In the genomic region with DNA sequence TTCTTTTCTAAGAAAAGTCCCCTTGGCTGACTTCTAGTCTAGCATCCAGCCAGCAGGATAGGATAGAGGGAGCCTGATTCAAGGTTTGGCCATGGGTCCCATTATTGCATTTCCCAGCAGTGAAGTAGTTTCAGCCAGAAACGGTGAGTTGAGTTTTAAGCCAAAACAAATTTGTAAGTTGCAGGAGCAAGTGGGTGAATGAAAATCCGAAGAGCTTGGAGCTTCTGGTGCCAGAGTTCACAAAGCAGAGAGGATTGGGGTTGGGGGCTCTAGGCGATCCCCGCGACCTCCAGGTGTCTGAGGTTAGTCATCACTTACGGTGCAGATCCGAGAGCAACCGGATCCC, we compare ENCODE assay signal across 10 mouse cellular contexts. TPM values are rescaled to one million over a fixed set of nuclear protein-coding genes. Genes with fewer than 3 reads are reported as not detected.
DNase-seq lines count a peak whose midpoint lies in the region; ATAC-seq and TF ChIP-seq lines count a peak whose summit lies in the region.
"Had no signal": no experiment of that assay in that cellular context is flagged by ENCODE, and none has a peak within 500 bp of the region (broad histone marks: within the 10 kb centered on the region; RNA-seq: fewer than 3 reads in every experiment).

No protein-coding gene starts in this region.

- peak overlapping the region; percentile 57 for H3K4me3 ChIP-seq in lung, embryonic 16.5 days (ENCODE audit: low read length)
- H3K4me3 ChIP-seq in lung, adult 2 months (replicated peaks; ENCODE audit: extremely low read depth, low read depth, low read length), result no peak overlapping the region
- peak overlapping the region; percentile 54 for H3K4me3 ChIP-seq in limb, embryonic 12.5 days (replicated peaks)
- H3K4me3 ChIP-seq in stomach, postnatal 0 days (ENCODE audit: low read depth, low read length), result peak overlapping the region; percentile 50
- H3K4me3 ChIP-seq in thymus, adult 2 months (ENCODE audit: control insufficient read depth, insufficient read depth, low read length), result no peak overlapping the region
- H3K4me3 ChIP-seq: myocyte had no signal

- ATAC-seq in lung, embryonic 16.5 days (ENCODE audit: low read depth), result no peak
- ATAC-seq in limb, embryonic 12.5 days (ENCODE audit: insufficient number of reproducible peaks, insufficient read depth, low FRiP score, low TSS enrichment, low read depth), result no peak
- no peak for ATAC-seq in stomach, postnatal 0 days (ENCODE audit: low FRiP score, low TSS enrichment)

- TF ChIP-seq CTCF in lung, adult 2 months (IDR thresholded peaks at IDR 0.05; ENCODE audit: insufficient read depth, low read length), result no peak
- TF ChIP-seq CTCF in stomach, postnatal 0 days (IDR thresholded peaks at IDR 0.05; ENCODE audit: low read depth), result no peak
- no peak for TF ChIP-seq CTCF in thymus, adult 2 months (IDR thresholded peaks at IDR 0.05; ENCODE audit: borderline replicate concordance, control insufficient read depth, extremely low read depth, insufficient read depth, low read length, poor library complexity)

- under 1% methylated on average over 8 of the region's 8 CpGs for WGBS in lung, embryonic 16.5 days
- 3% methylated on average over 8 of the region's 8 CpGs for WGBS in lung, adult 2 months
- under 1% methylated on average over 8 of the region's 8 CpGs for WGBS in limb, embryonic 12.5 days
- WGBS in stomach, postnatal 0 days, result 1% methylated on average over 8 of the region's 8 CpGs
- WGBS in thymus, adult 2 months, result 8% methylated on average over 8 of the region's 8 CpGs

- H3K36me3 ChIP-seq in lung, embryonic 16.5 days (ENCODE audit: control insufficient read depth, insufficient read depth, low read length), result no peaks in the 10 kb centered on the region
- no peaks in the 10 kb centered on the region for H3K36me3 ChIP-seq in limb, embryonic 12.5 days
- no peaks in the 10 kb centered on the region for H3K36me3 ChIP-seq in stomach, postnatal 0 days (ENCODE audit: control insufficient read depth, insufficient read depth, low read length)
- no peaks in the 10 kb centered on the region for H3K36me3 ChIP-seq in thymus, adult 2 months (ENCODE audit: control insufficient read depth, insufficient read depth, low read length)

- peak; percentile 45 for DNase-seq in embryo, embryonic 10.5 days (ENCODE audit: low spot score)
- no peak for DNase-seq in embryo, embryonic 10 days (ENCODE audit: low spot score)
- no peak for DNase-seq in lung, adult 2 months
- no peak for DNase-seq in stomach, postnatal 0 days (ENCODE audit: low spot score)
- DNase-seq in spleen, adult 18-20 months, result no peak
- DNase-seq in thymus, adult 2 months, result no peak
- DNase-seq: cerebellum, adult 2 months had no signal

- H3K4me1 ChIP-seq in lung, embryonic 16.5 days (replicated peaks; ENCODE audit: control insufficient read depth, insufficient read depth, low read length), result peaks cover 11% of the 10 kb centered on the region
- peaks cover 5% of the 10 kb centered on the region; the same call in 1 of the 2 replicates for H3K4me1 ChIP-seq in lung, adult 2 months (ENCODE audit: control insufficient read depth, insufficient read depth, low read length)
- peaks cover 21% of the 10 kb centered on the region for H3K4me1 ChIP-seq in limb, embryonic 12.5 days (replicated peaks)
- H3K4me1 ChIP-seq in stomach, postnatal 0 days (replicated peaks; ENCODE audit: control insufficient read depth, insufficient read depth), result no peaks in the 10 kb centered on the region; the same call in 1 of the 2 replicates
- 0 out of 2 replicates have a peak, but pooled peaks cover 3% of the 10 kb centered on the region for H3K4me1 ChIP-seq in thymus, adult 2 months (replicated peaks; ENCODE audit: control insufficient read depth, insufficient read depth, low read length)

- no peak for TF ChIP-seq POLR2A in lung, adult 2 months (IDR thresholded peaks at IDR 0.05; ENCODE audit: borderline replicate concordance, extremely low read depth, low read depth, low read length)
- no peak for TF ChIP-seq POLR2A in thymus, adult 2 months (IDR thresholded peaks at IDR 0.05; ENCODE audit: control insufficient read depth, extremely low read depth, insufficient read depth, low read length, poor library complexity)

- peak overlapping the region; percentile 68 for H3K4me2 ChIP-seq in lung, embryonic 16.5 days (ENCODE audit: low read depth, low read length)
- H3K4me2 ChIP-seq in limb, embryonic 12.5 days, result peak overlapping the region; percentile 97
- peak overlapping the region; percentile 84 for H3K4me2 ChIP-seq in stomach, postnatal 0 days (replicated peaks; ENCODE audit: low read depth)

- H3K27ac ChIP-seq in lung, embryonic 16.5 days (ENCODE audit: low read length), result no peak overlapping the region
- H3K27ac ChIP-seq in limb, embryonic 12.5 days, result no peak overlapping the region
- no peak overlapping the region for H3K27ac ChIP-seq in stomach, postnatal 0 days (replicated peaks)
- no peak overlapping the region for H3K27ac ChIP-seq in thymus, adult 2 months (ENCODE audit: control insufficient read depth, insufficient read depth, low read length)

- H3K9me3 ChIP-seq in lung, embryonic 16.5 days (ENCODE audit: control insufficient read depth, low read length), result no peaks in the 10 kb centered on the region
- no peaks in the 10 kb centered on the region for H3K9me3 ChIP-seq in limb, embryonic 12.5 days
- H3K9me3 ChIP-seq in stomach, postnatal 0 days (ENCODE audit: control insufficient read depth, low read length), result peaks cover 4% of the 10 kb centered on the region; the same call in 1 of the 2 replicates

- TF ChIP-seq EP300 in stomach, postnatal 0 days (optimal IDR thresholded peaks at IDR 0.05), result no peak

- peaks cover 70% of the 10 kb centered on the region for H3K27me3 ChIP-seq in lung, embryonic 16.5 days (ENCODE audit: control insufficient read depth, insufficient read depth, low read depth, low read length)
- peaks cover 70% of the 10 kb centered on the region for H3K27me3 ChIP-seq in limb, embryonic 12.5 days
- peaks cover 22% of the 10 kb centered on the region for H3K27me3 ChIP-seq in stomach, postnatal 0 days (ENCODE audit: control insufficient read depth, insufficient read depth, low read length)
- H3K27me3 ChIP-seq in thymus, adult 2 months (ENCODE audit: control insufficient read depth, insufficient read depth, low read length), result peaks cover 20% of the 10 kb centered on the region

- H3K9ac ChIP-seq in lung, embryonic 16.5 days (ENCODE audit: low read length), result no peak overlapping the region
- peak overlapping the region; percentile 65 for H3K9ac ChIP-seq in limb, embryonic 12.5 days (replicated peaks)
- H3K9ac ChIP-seq in stomach, postnatal 0 days (ENCODE audit: low read length), result no peak overlapping the region

RNA-seq across cellular contexts. Expression of a gene that starts 1.1 kb away (rescaled TPM):
- polyA plus RNA-seq in lung, embryonic 16.5 days (2015; fragmentation: Nextera tagmentation; extraction: Ambion mirVana), result not detected in 2 replicates
- not detected in 2 replicates for polyA plus RNA-seq in lung, adult 2 months (2012; rRNA removed)
- 0.84 and 0.88 TPM in 2 replicates for polyA plus RNA-seq in limb, embryonic 12.5 days (2016; fragmentation: Nextera tagmentation; extraction: Ambion mirVana)
- 0.02 TPM in 1 of 2 replicates, not detected in the other for polyA plus RNA-seq in stomach, postnatal 0 days (2015; fragmentation: Nextera tagmentation; extraction: Ambion mirVana)
- polyA plus RNA-seq in thymus, adult 2 months (2012; rRNA removed), result 0.13 and 0.18 TPM in 2 replicates
- polyA plus RNA-seq: myocyte had no signal

Comparison
In these comparisons a context has a peak if more than half of its experiments do, and no peak if none do; other contexts are left out.
1. H3K4me3 ChIP-seq: peak in lung, embryonic 16.5 days (single experiment), limb, embryonic 12.5 days (single experiment) and stomach, postnatal 0 days (single experiment); none in lung, adult 2 months (single experiment) and thymus, adult 2 months (single experiment).
2. Peak in every context shown above with its lines, with median percentiles within 50 percentile points of each other: H3K4me2 ChIP-seq.